Mouse (Mus musculus) CD8-positive naive resting alpha-beta T cell, adult 57 days (primary cell): ENCODE measurements around the gene Raet1e. TPM values are rescaled to one million over a fixed set of nuclear protein-coding genes. Genes with fewer than 3 reads are reported as not detected.

Experiments
- total RNA-seq: library from RNA; stranded (reverse); gene quantifications from one replicate; pipeline ENCODE4 v1.2.4, GENCODE M21; 2023

Gene Raet1e
- total RNA-seq: not detected

DNA sequence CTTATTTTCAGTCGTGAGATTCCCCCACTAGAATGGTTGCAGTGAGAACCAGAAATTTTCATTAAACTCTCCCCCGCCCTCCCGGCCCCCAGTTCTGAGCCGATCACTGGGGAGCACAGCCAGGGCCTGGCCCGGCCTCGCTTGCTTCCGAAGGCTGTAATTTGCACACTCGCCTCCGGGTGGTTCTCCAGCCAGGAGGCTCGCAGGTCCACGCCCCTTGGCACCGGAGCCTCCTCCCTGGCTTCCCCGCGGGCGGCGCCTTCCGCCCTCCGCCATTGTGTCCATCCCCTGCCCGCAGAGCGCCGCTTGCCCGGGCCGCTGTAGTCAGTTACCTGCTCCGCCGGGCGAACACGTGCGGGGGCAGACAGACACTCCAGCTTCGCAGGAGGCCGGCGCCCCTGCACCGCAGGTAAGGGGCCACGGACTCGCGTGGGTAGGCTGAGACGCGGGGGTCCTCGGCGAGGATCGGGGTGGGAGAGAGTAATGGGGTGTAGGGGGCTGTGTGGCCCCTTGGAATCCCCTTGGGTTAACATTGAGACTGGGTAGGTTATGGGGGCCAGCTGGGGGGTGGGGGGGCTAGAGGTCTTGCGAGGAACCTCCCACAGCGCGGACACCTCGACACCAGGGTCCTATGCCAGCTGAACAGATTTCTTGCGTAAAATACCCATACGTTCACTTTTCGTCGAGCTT is at the start of gene Raet1e, which contains the start of gene H60b:
TSS of gene Raet1e (plus strand) at position 260 of the 690 bp plus-strand sequence.
TSS of gene H60b (plus strand) at position 277 of the 690 bp plus-strand sequence.

DNA sequence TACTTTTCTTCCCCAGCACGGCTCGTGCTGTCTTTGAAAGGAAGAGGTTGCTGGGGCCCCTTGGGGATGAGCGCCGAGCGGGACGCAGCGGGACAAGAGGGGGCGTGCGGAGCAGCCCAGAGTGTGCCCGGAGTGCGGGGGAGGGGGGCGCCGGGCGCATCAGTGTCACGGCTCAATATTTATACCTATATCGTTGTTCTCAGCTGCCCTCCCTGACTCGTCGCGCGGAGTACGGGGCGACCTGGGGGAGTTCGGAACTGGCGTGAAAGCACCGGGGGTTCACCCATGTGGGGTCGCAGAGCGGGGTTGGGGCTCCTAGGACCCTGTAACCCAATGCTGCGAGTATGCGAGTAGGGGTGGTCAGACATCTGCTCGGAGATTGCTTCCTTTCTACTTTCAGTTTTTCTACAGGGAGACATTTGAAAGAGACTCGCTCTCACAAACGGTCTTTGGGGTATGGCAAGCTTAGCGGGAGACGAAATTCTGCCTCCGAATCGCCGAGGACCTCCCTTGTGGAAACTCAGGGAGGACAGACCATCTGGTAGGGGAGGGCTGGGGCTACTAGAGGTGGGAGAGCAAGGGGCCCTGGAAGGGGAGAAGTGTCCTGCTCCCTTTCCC is 9.2 kb upstream of the Raet1e start, which contains the start of gene E030030I06Rik:
TSS of gene E030030I06Rik (minus strand) at position 198 of the 618 bp plus-strand sequence.

GRCm38 (mm10) chr10:22360252-22360651 is 201.9 kb downstream of the Raet1e start, which contains the start of gene Raet1d:
Raet1d (plus strand) TSS chr10:22360552.

Other genes starting within 250 kb of the Raet1e start
- gene 4930444G20Rik, start 90.5 kb upstream of the Raet1e start, total RNA-seq: not detected
- gene E030030I06Rik, start 9.3 kb upstream of the Raet1e start, total RNA-seq: 36.6 TPM
- 0.98 TPM for gene H60b, start within 50 bp of the Raet1e start, total RNA-seq
- not detected for gene Raet1d, start 202.0 kb downstream of the Raet1e start, total RNA-seq